Comparison of ENCODE assay signal across 16 mouse cellular contexts in the genomic region with DNA sequence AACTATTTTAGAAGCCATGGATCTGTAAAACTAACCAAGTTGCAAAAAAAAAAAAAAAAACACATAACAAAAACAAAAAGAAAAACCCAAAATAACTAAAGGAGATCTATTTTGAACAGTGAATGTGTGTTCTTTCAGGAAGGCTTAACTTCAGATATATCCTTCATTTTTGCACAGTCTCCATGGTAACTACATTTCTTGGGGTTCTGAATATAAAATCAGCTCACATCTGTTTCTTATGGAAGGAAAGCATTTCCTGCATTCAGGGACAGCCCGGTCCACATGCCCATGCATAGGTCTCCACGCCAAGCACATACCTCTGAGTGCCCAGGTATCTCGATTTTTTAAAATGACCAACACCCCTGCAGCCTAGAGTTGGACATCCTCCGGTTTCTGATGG.
DNase-seq lines count a peak whose midpoint lies in the region.
"Had no signal": no experiment of that assay in that cellular context is flagged by ENCODE, and none has a peak within 500 bp of the region (broad histone marks: within the 10 kb centered on the region; RNA-seq: fewer than 3 reads in every experiment).

No protein-coding gene starts in this region.

- intact Hi-C loops in left cerebral cortex, postnatal 25 days (cut with DNase I): loop anchor here (5.0 kb wide), 1 partner anchor 60 kb away; no protein-coding TSS in a partner anchor

- DNase-seq in left cerebral cortex, adult 11 months (ENCODE audit: low spot score): peak; percentile 21
- DNase-seq in left cerebral cortex, adult 8-10 months (ENCODE audit: low spot score in 2 of 2): no peak
- DNase-seq in right cerebral cortex, adult 2 months (ENCODE audit: low spot score in 2 of 2): peak; percentile 18 to 25
- DNase-seq in right cerebral cortex, postnatal 14 days: no peak
- peak; percentile 26 to 66 for DNase-seq in left cerebral cortex, postnatal 25 days (ENCODE audit: low spot score in 2 of 2)
- no peak for DNase-seq in right cerebral cortex, postnatal 36 days (ENCODE audit: low spot score in 2 of 2)
- DNase-seq: adrenal gland, adult 2 months; adrenal gland, postnatal 14 days; cerebellum, adult 18-20 months; cerebellum, adult 9-10 months; cerebellum, postnatal 14 days; forebrain, postnatal 0 days; gastrocnemius, postnatal 25 days; heart, adult 18-20 months; heart, postnatal 10 days; heart, postnatal 4 days had no signal

Comparison
In these comparisons a context has a peak if more than half of its experiments do, and no peak if none do; other contexts are left out.
1. DNase-seq: peak in left cerebral cortex, adult 11 months (single experiment), right cerebral cortex, adult 2 months (2 of 2) and left cerebral cortex, postnatal 25 days (2 of 2); none in left cerebral cortex, adult 8-10 months (0 of 2), right cerebral cortex, postnatal 14 days (single experiment) and right cerebral cortex, postnatal 36 days (0 of 2).